Mouse (Mus musculus) cerebellum, adult 2 months (tissue): Measurements from ENCODE around the gene Cyth4. TPM values are rescaled to one million over a fixed set of nuclear protein-coding genes. Genes with fewer than 3 reads are reported as not detected.

ENCODE experiments used
- DNase-seq, 2 experiments: peaks; one replicate each; pipeline ENCODE4 v3.0.0; 2021
- H3K27ac ChIP-seq: fragments of 200-500 bp; 2 replicates; pipeline ENCODE4 v1.5.1; 2012; ENCODE audit warnings: low read length, control low read depth, inconsistent platforms; ENCODE audit not compliant: insufficient read depth
- H3K27me3 ChIP-seq: fragments of 200-500 bp; 2 replicates; pipeline ENCODE4 v1.6.1; 2012; ENCODE audit warnings: inconsistent platforms, mild to moderate bottlenecking, low read length, moderate library complexity; ENCODE audit not compliant: control insufficient read depth, insufficient read depth
- H3K4me1 ChIP-seq: fragments of 200-500 bp; 2 replicates; pipeline ENCODE4 v1.6.1; 2011; ENCODE audit warnings: low read length; ENCODE audit not compliant: control insufficient read depth, insufficient read depth
- H3K4me3 ChIP-seq: fragments of 200-500 bp; replicated peaks from 2 replicates; pipeline ENCODE3; 2011; ENCODE audit warnings: mild to moderate bottlenecking, low read depth, low read length, control low read depth; ENCODE audit not compliant: insufficient read depth
- CTCF ChIP-seq: fragments of 200-500 bp; IDR thresholded peaks from 2 replicates; pipeline ENCODE4 v1.5.1; 2011; ENCODE audit warnings: low read depth, mild to moderate bottlenecking, control low read depth, low read length, moderate library complexity, borderline replicate concordance; ENCODE audit not compliant: insufficient read depth
- POLR2A ChIP-seq: fragments of 200-500 bp; IDR thresholded peaks from 2 replicates; pipeline ENCODE4 v1.6.1; 2011; ENCODE audit warnings: low read length, control low read depth, borderline replicate concordance; ENCODE audit not compliant: insufficient read depth
- WGBS: fragments of 180-500 bp; shearing (Covaris S2); methylation state at CpG from one replicate; pipeline ENCODE4 v1.1.7; 2018; 5-methylcytosine and 5-hydroxymethylcytosine counted together
- polyA plus RNA-seq: library from polyadenylated mRNA; depleted of rRNA; stranded (reverse); fragments of >200 nt; gene quantifications from 2 replicates; pipeline ENCODE4 v1.2.3, GENCODE M21; 2012

Cyth4 gene
- polyA plus RNA-seq, 1 experiment: 4.6 TPM

GRCm38 (mm10) chr15:78588900-78589299 lies 7.9 kb upstream of the Cyth4 start:
- Histone ChIP-seq H3K4me3 (no peak overlapping the region), H3K27me3 (no peaks in the 10 kb centered on the region), H3K27ac (no peak overlapping the region), H3K4me1 (no peaks in the 10 kb centered on the region)
- DNase-seq: no peak
- no peak for TF ChIP-seq POLR2A
- TF ChIP-seq CTCF: no peak
- 97% methylated on average over 4 of the region's 4 CpGs for WGBS

- WGBS: 71% methylated on average over 6 of the region's 6 CpGs
- no peaks in the 10 kb centered on the region for H3K4me1 ChIP-seq
- no peak overlapping the region for H3K4me3 ChIP-seq
- no peak for DNase-seq
- no peaks in the 10 kb centered on the region for H3K27me3 ChIP-seq
- H3K27ac ChIP-seq: no peak overlapping the region
- no peak for TF ChIP-seq POLR2A
- TF ChIP-seq CTCF: no peak
Measured at GRCm38 (mm10) chr15:78589936-78590335, 6.9 kb upstream of the Cyth4 start.

- no peaks in the 10 kb centered on the region for H3K4me1 ChIP-seq
- WGBS: 87% methylated on average over 6 of the region's 6 CpGs
- TF ChIP-seq POLR2A (no peak), CTCF (no peak)
- H3K27me3 ChIP-seq: no peaks in the 10 kb centered on the region
- DNase-seq: no peak
- no peak overlapping the region for H3K27ac ChIP-seq
- no peak overlapping the region for H3K4me3 ChIP-seq
Measured at GRCm38 (mm10) chr15:78590785-78591184, 6.1 kb upstream of the Cyth4 start.

DNA sequence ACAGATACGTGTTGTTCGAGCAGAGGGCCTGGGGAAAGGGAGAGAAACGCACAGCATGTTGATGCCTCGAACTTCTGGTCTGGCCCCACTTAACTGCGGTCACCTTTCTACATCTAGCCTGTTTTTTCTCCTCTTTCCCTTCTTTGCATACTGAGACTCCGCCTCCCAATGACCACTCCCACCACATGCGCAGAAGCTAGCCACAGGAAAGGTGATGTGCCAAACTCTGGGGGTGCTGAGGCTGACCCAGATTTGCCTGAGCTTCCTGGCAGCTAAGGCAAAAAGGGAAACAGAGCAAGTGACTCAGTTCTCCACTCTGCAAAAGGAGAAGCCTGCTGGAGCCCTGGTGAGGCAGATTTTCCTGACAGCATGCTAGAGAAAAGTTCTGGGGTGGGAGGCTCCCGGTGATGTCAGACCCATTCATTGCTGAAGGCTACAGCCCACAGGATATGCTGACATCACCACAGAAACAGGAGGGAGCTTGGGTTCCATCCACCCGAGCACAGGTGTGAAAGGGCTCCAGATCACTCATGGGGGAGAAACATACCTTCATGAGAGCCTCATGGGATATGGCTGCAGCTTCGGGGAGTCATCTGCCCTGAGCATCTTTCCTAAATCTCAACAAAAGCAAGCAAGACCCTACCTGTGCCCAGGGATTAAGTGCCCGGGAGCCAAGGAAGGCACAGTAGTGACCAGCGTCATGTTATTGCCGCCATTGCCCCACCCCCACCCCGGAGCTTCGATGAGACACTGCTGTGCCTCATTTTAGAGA lies 5.0 kb upstream of the Cyth4 start:
- H3K4me3 ChIP-seq: no peak overlapping the region
- no peaks in the 10 kb centered on the region for H3K27me3 ChIP-seq
- H3K27ac ChIP-seq: no peak overlapping the region
- 70% methylated on average over 15 of the region's 15 CpGs for WGBS
- H3K4me1 ChIP-seq: no peaks in the 10 kb centered on the region; the same call in 1 of the 2 replicates
- no peak for DNase-seq
- TF ChIP-seq POLR2A: no peak
- no peak for TF ChIP-seq CTCF

- Histone ChIP-seq H3K4me3 (no peak overlapping the region), H3K27ac (no peak overlapping the region), H3K27me3 (no peaks in the 10 kb centered on the region), H3K4me1 (no peaks in the 10 kb centered on the region; the same call in 1 of the 2 replicates)
- TF ChIP-seq POLR2A (no peak), CTCF (no peak)
- 81% methylated on average over 14 of the region's 14 CpGs for WGBS
- DNase-seq: no peak
Measured at GRCm38 (mm10) chr15:78592452-78592968, 4.3 kb upstream of the Cyth4 start.

DNA sequence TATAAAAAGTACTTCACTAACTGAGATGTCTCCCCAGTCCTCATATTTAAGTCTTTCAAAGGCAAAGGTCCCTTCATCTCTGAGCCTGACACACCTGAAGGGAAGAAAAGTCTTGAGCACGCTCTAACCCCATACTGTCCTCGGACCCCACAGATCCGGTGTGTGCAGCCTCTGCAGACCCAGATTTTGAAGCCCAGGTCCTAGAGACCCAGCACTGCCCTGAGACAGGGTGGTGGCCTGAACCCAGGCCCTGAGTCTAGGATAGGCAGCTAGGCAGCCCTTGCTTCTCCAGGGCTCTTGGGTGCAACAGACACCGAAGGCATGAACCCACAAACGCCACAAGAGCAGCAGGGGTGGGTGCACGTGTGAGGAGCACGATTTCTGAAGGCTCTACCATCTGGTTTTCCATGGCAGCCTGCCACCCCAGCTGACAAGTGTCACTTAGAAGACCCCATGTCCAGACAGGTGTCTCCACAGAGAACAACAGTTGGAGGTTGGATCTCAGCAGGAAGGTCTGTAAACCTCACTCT lies 2.9 kb upstream of the Cyth4 start:
- no peak overlapping the region for H3K27ac ChIP-seq
- TF ChIP-seq POLR2A (no peak), CTCF (no peak)
- H3K4me3 ChIP-seq: no peak overlapping the region
- H3K27me3 ChIP-seq: no peaks in the 10 kb centered on the region
- DNase-seq: no peak
- no peaks in the 10 kb centered on the region; the same call in 1 of the 2 replicates for H3K4me1 ChIP-seq
- WGBS: 51% methylated on average over 7 of the region's 7 CpGs

- Histone ChIP-seq H3K4me3 (no peak overlapping the region), H3K27ac (no peak overlapping the region), H3K4me1 (no peaks in the 10 kb centered on the region; the same call in 1 of the 2 replicates), H3K27me3 (no peaks in the 10 kb centered on the region)
- WGBS: 94% methylated on average over 2 of the region's 2 CpGs
- DNase-seq: no peak
- TF ChIP-seq CTCF (no peak), POLR2A (no peak)
Measured at GRCm38 (mm10) chr15:78594831-78595230, 2.0 kb upstream of the Cyth4 start.

DNA sequence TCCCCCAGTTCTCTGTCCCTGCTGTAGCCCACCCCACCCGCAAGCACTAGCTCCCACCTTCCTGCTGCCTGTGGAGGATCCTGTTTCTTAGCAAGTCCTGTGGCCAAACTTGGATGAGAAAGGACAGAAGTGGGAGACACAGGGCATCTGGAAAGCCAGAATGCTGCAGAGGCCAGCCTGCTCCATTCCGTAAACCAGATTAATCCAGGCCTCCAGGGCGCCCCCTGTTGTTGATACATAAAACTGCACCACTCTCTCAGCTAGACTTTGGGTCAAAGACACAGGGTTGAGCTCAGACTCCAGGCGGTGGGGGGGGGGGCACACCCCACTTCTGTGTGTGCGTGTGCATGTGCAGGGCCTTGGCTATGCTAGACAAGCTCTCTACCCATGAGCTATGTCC lies 1.4 kb upstream of the Cyth4 start:
- no peak for TF ChIP-seq POLR2A
- no peak for TF ChIP-seq CTCF
- WGBS: 71% methylated on average over 5 of the region's 5 CpGs
- no peak for DNase-seq
- no peaks in the 10 kb centered on the region for H3K27me3 ChIP-seq
- H3K4me1 ChIP-seq: no peaks in the 10 kb centered on the region; the same call in 1 of the 2 replicates
- H3K27ac ChIP-seq: no peak overlapping the region
- H3K4me3 ChIP-seq: no peak overlapping the region

- Histone ChIP-seq H3K27me3 (no peaks in the 10 kb centered on the region), H3K4me1 (peaks cover 7% of the 10 kb centered on the region), H3K27ac (no peak overlapping the region), H3K4me3 (no peak overlapping the region)
- DNase-seq: no peak
- TF ChIP-seq CTCF (no peak), POLR2A (no peak)
- 83% methylated on average over 6 of the region's 6 CpGs for WGBS
Measured at GRCm38 (mm10) chr15:78596504-78596903, 343 bp upstream of the Cyth4 start.
